Mouse (Mus musculus) megakaryocyte, embryonic 14.5 days (primary cell): ENCODE measurements at regions not wholly inside any gene's neighbourhood (a gene's known extent, or its start where the extent isn't known, plus 50 kb on each side); places are given as distances from the start of the nearest gene placed in this dataset.

Source experiments
- FLI1 ChIP-seq: IDR thresholded peaks from 2 replicates; pipeline ENCODE4 v1.6.1; 2012; ENCODE audit warnings: low read length, inconsistent platforms, mixed read lengths
- GATA1 ChIP-seq: IDR thresholded peaks from 3 replicates; pipeline ENCODE4 v1.6.1; 2012; ENCODE audit warnings: mixed read lengths, low read length, inconsistent platforms, borderline replicate concordance

- TF ChIP-seq GATA1: no peak
- TF ChIP-seq FLI1: no peak
Observed at GRCm38 (mm10) chr19:60124638-60125037, 101.9 kb downstream of the Fam204a start.
